Mouse (Mus musculus) hindbrain, embryonic 11.5 days (tissue): ENCODE measurements around the gene Serpina3m. TPM values are rescaled to one million over a fixed set of nuclear protein-coding genes. Genes with fewer than 3 reads are reported as not detected.
"Not testable (repeated sequence)": the region's sequence is repeated elsewhere in the genome, so short reads cannot be mapped to it uniquely, and the experiment has no call there.

Experiments
- ATAC-seq: fragments of 200-750 bp; cut with Nextera tagmentation; 2 replicates; pipeline ENCODE4 v1.8.0; 2017; ENCODE audit warnings: mild to moderate bottlenecking, moderate TSS enrichment, moderate library complexity; ENCODE audit not compliant: low FRiP score
- DNase-seq: peaks from one replicate; pipeline ENCODE4 v3.0.0-alpha.2; 2015; ENCODE audit warnings: low spot score
- H3K27ac ChIP-seq: fragments of 300-500 bp; sonication (generic); 2 replicates; pipeline ENCODE4 v1.5.1; 2014; ENCODE audit warnings: mild to moderate bottlenecking, low read depth, low read length
- H3K27me3 ChIP-seq: fragments of 300-500 bp; sonication (generic); 2 replicates; pipeline ENCODE4 v1.6.1; 2014; ENCODE audit warnings: mild to moderate bottlenecking, low read length, moderate library complexity, mixed read lengths; ENCODE audit not compliant: control insufficient read depth, insufficient read depth
- H3K36me3 ChIP-seq: fragments of 300-500 bp; sonication (generic); 2 replicates; pipeline ENCODE4 v1.6.1; 2014; ENCODE audit warnings: mild to moderate bottlenecking, low read length, moderate library complexity, mixed read lengths; ENCODE audit not compliant: control insufficient read depth, insufficient read depth
- H3K4me1 ChIP-seq: fragments of 300-500 bp; sonication (generic); replicated peaks from 2 replicates; pipeline ENCODE4 v1.6.1; 2014; ENCODE audit warnings: low read length, mixed read lengths; ENCODE audit not compliant: control insufficient read depth, insufficient read depth
- H3K4me2 ChIP-seq: fragments of 300-500 bp; sonication (generic); replicated peaks from 2 replicates; pipeline ENCODE4 v1.6.1; 2014; ENCODE audit warnings: mild to moderate bottlenecking, low read depth, low read length
- H3K4me3 ChIP-seq: fragments of 300-500 bp; sonication (generic); 2 replicates; pipeline ENCODE4 v1.5.1; 2014; ENCODE audit warnings: low read depth, low read length
- H3K9ac ChIP-seq: fragments of 300-500 bp; sonication (generic); 2 replicates; pipeline ENCODE4 v1.6.1; 2014; ENCODE audit warnings: low read depth, low read length
- H3K9me3 ChIP-seq: fragments of 300-500 bp; sonication (generic); 2 replicates; pipeline ENCODE4 v1.6.1; 2016; ENCODE audit warnings: low read length; ENCODE audit not compliant: control insufficient read depth
- WGBS: fragments of 180-500 bp; shearing (Covaris S2); extraction: QIAGEN DNeasy Blood & Tissue Kit; methylation state at CpG from one replicate; pipeline ENCODE4 v1.1.7; 2014; 5-methylcytosine and 5-hydroxymethylcytosine counted together
- polyA plus RNA-seq: library from polyadenylated mRNA; unstranded; fragments of >200 nt; fragmentation: Nextera tagmentation; extraction: Ambion mirVana; gene quantifications from 2 replicates; pipeline ENCODE4 v1.2.1, GENCODE M21; 2014

The Serpina3m gene
- polyA plus RNA-seq, 1 experiment from 2014 or later: not detected

- WGBS: 92% methylated on average over 3 of the region's 3 CpGs
- H3K9me3 ChIP-seq: no peaks in the 10 kb centered on the region
- DNase-seq: no peak
- no peak overlapping the region for H3K9ac ChIP-seq
- no peak for ATAC-seq
- no peaks in the 10 kb centered on the region for H3K36me3 ChIP-seq
- no peaks in the 10 kb centered on the region for H3K27me3 ChIP-seq
- H3K27ac ChIP-seq: no peak overlapping the region
- no peak overlapping the region for H3K4me2 ChIP-seq
- H3K4me3 ChIP-seq: no peak overlapping the region
- H3K4me1 ChIP-seq: no peaks in the 10 kb centered on the region
Measured at GRCm38 (mm10) chr12:104338705-104339104, 419 bp downstream of the Serpina3m start.

DNA sequence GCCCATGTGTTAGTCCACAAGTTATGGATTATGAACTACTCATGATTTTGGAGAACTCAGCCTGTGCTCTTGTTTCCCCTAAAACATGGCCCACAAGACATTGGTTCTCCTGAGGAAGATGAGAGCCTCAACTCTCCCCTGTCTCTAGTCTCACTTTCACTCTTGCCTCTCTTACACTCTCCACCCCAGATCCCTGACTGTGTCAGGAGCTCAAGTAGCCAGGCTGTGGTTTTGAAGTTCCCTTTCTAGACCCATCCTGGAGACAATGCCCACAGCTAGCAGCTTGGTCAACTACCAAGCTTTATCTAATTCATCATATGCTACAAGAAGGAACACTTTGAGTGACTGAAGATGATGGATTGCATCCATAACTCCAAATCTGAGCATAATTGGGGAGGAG, 4.2 kb downstream of the Serpina3m start:
- ATAC-seq: not testable (repeated sequence)

GRCm38 (mm10) chr12:104345181-104345580, 6.9 kb downstream of the Serpina3m start:
- WGBS: 65% methylated on average over 2 of the region's 2 CpGs
- no peak overlapping the region for H3K4me2 ChIP-seq
- ATAC-seq: no peak
- no peaks in the 10 kb centered on the region for H3K4me1 ChIP-seq
- no peaks in the 10 kb centered on the region for H3K27me3 ChIP-seq
- H3K9me3 ChIP-seq: no peaks in the 10 kb centered on the region
- no peak overlapping the region for H3K9ac ChIP-seq
- no peak overlapping the region for H3K4me3 ChIP-seq
- H3K36me3 ChIP-seq: no peaks in the 10 kb centered on the region
- DNase-seq: no peak
- H3K27ac ChIP-seq: no peak overlapping the region

More for the DNA sequence above, 4.2 kb downstream of the Serpina3m start:
- not testable (repeated sequence) for H3K27ac ChIP-seq, H3K4me1 ChIP-seq, H3K4me3 ChIP-seq, DNase-seq, H3K9ac ChIP-seq, H3K27me3 ChIP-seq, H3K9me3 ChIP-seq, H3K4me2 ChIP-seq, H3K36me3 ChIP-seq

- H3K36me3 ChIP-seq: no peaks in the 10 kb centered on the region
- H3K4me1 ChIP-seq: no peaks in the 10 kb centered on the region
- DNase-seq: no peak
- no peak overlapping the region for H3K27ac ChIP-seq
- H3K4me2 ChIP-seq: no peak overlapping the region
- H3K27me3 ChIP-seq: no peaks in the 10 kb centered on the region
- no peak for ATAC-seq
- H3K9ac ChIP-seq: no peak overlapping the region
- no peaks in the 10 kb centered on the region for H3K9me3 ChIP-seq
- H3K4me3 ChIP-seq: no peak overlapping the region
Measured at GRCm38 (mm10) chr12:104345707-104346106, 7.4 kb downstream of the Serpina3m start.

DNA sequence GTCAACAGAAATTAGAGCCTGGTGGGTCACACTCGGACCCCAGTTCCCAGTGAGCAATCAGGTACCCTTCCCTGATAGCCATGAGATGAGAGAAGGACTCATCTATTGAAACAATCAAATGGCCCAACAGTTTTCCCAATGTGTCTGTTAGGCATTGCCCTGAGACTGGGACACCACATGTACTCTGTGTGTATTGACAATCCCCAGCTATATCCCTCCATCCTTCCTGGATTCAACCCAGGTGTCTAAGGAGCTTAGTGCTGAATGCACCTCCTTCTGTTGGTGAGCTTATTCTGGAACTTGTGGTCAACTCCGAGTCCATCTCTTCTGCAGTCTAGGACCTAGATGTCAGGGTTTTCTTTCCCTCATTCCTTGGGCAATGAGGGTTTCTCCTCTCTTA, 8.8 kb downstream of the Serpina3m start:
- no peak overlapping the region for H3K4me2 ChIP-seq
- 83% methylated on average over 2 of the region's 2 CpGs for WGBS
- H3K27me3 ChIP-seq: no peaks in the 10 kb centered on the region
- DNase-seq: no peak
- no peak for ATAC-seq
- H3K4me1 ChIP-seq: no peaks in the 10 kb centered on the region
- no peak overlapping the region for H3K27ac ChIP-seq
- H3K4me3 ChIP-seq: no peak overlapping the region
- H3K9ac ChIP-seq: no peak overlapping the region
- H3K9me3 ChIP-seq: no peaks in the 10 kb centered on the region
- no peaks in the 10 kb centered on the region for H3K36me3 ChIP-seq

GRCm38 (mm10) chr12:104351812-104352211, 13.5 kb downstream of the Serpina3m start:
- not testable (repeated sequence) for H3K4me3 ChIP-seq, ATAC-seq, H3K36me3 ChIP-seq, H3K9ac ChIP-seq, H3K4me2 ChIP-seq, H3K9me3 ChIP-seq, H3K27ac ChIP-seq, H3K4me1 ChIP-seq, H3K27me3 ChIP-seq
- DNase-seq: peak; percentile 39
- 44% methylated on average over 3 of the region's 3 CpGs for WGBS

- DNase-seq (no peak), ATAC-seq (no peak)
- H3K9me3 ChIP-seq: no peaks in the 10 kb centered on the region
- no peak overlapping the region for H3K9ac ChIP-seq
- H3K36me3 ChIP-seq: no peaks in the 10 kb centered on the region
- no peaks in the 10 kb centered on the region for H3K4me1 ChIP-seq
- no peak overlapping the region for H3K4me2 ChIP-seq
- no peak overlapping the region for H3K27ac ChIP-seq
- 81% methylated on average over 3 of the region's 3 CpGs for WGBS
- H3K27me3 ChIP-seq: no peaks in the 10 kb centered on the region
- H3K4me3 ChIP-seq: no peak overlapping the region
Measured at GRCm38 (mm10) chr12:104356006-104356405, 17.7 kb downstream of the Serpina3m start.

DNA sequence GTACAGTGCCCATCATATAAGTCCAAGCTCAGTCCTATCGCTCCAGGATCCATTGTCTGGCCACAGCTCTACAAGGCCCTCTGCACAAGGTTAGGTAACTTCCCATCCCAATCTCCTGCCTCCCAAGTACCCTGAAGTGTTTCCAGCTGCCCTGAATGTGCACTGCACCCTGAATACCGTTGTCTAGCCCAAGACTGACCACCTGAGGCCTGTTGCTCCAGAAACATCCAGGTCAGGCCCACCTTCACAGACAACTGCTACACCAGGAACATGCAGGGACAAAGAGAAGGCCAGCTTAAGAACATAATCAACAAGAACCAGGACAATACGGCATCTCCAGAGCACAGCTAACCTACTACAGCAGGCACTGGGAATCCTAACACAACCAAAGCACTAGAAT, 31.7 kb downstream of the Serpina3m start:
- H3K9me3 ChIP-seq: no peaks in the 10 kb centered on the region
- H3K9ac ChIP-seq: no peak overlapping the region
- WGBS: 85% methylated on average over 3 of the region's 3 CpGs
- H3K4me2 ChIP-seq: no peak overlapping the region
- no peak for DNase-seq
- H3K4me1 ChIP-seq: no peaks in the 10 kb centered on the region
- no peak for ATAC-seq
- H3K36me3 ChIP-seq: no peaks in the 10 kb centered on the region
- no peak overlapping the region for H3K27ac ChIP-seq
- no peaks in the 10 kb centered on the region for H3K27me3 ChIP-seq
- no peak overlapping the region for H3K4me3 ChIP-seq

DNA sequence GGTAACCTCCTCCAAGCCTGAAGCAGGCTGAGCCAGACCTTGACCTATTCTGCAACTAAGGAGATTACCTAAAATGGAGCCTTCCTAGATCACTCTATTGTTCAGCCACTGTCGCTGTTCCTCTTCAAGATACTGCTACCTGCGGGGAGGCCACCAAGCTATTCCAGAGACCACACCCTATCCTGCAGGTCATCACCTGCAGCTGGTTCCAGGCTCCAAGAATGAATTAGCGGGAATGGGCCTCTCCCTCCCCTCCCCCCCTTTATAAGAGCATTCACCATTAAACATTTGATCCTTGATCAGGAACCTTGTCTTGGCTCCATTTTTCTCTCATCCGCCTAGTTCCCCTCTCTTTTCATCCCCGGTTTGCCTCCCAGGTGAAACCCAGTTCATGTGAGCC, 38.9 kb downstream of the Serpina3m start:
- H3K9ac ChIP-seq, H3K9me3 ChIP-seq, H3K4me3 ChIP-seq, H3K4me1 ChIP-seq, H3K36me3 ChIP-seq, H3K27me3 ChIP-seq, H3K4me2 ChIP-seq, DNase-seq, ATAC-seq, H3K27ac ChIP-seq: not testable (repeated sequence)
- 74% methylated on average over 5 of the region's 5 CpGs for WGBS
